Mouse (Mus musculus) kidney, postnatal 0 days (tissue): Measurements from ENCODE around the gene Calml3. TPM values are rescaled to one million over a fixed set of nuclear protein-coding genes. Genes with fewer than 3 reads are reported as not detected.

Source experiments
- ATAC-seq: fragments of 200-750 bp; cut with Nextera tagmentation; replicated peaks from 2 replicates; pipeline ENCODE4 v1.8.0; 2017; ENCODE audit warnings: low read depth, moderate number of reproducible peaks, moderate TSS enrichment, moderate library complexity; ENCODE audit not compliant: low FRiP score
- DNase-seq: peaks from one replicate; pipeline ENCODE4 v3.0.0-alpha.2; 2016; ENCODE audit warnings: low spot score
- H3K27ac ChIP-seq: fragments of 300-500 bp; sonication (generic); 2 replicates; pipeline ENCODE4 v1.5.1; 2014; ENCODE audit warnings: mild to moderate bottlenecking
- H3K27me3 ChIP-seq: fragments of 300-500 bp; sonication (generic); 2 replicates; pipeline ENCODE4 v1.6.1; 2014; ENCODE audit warnings: low read length, mixed read lengths; ENCODE audit not compliant: insufficient read depth
- H3K36me3 ChIP-seq: fragments of 300-500 bp; sonication (generic); 2 replicates; pipeline ENCODE4 v1.6.1; 2014; ENCODE audit warnings: low read length, mixed read lengths; ENCODE audit not compliant: insufficient read depth
- H3K4me1 ChIP-seq: fragments of 300-500 bp; sonication (generic); replicated peaks from 2 replicates; pipeline ENCODE4 v1.6.1; 2014; ENCODE audit warnings: antibody characterized with exemption, low read length, mixed read lengths; ENCODE audit not compliant: insufficient read depth
- H3K4me2 ChIP-seq: fragments of 300-500 bp; sonication (generic); 2 replicates; pipeline ENCODE4 v1.6.1; 2014; ENCODE audit warnings: mild to moderate bottlenecking, low read length, moderate library complexity, mixed read lengths
- H3K4me3 ChIP-seq: fragments of 300-500 bp; sonication (generic); replicated peaks from 2 replicates; pipeline ENCODE4 v1.5.1; 2014; ENCODE audit warnings: low read depth, low read length
- H3K9ac ChIP-seq: fragments of 300-500 bp; sonication (generic); 2 replicates; pipeline ENCODE4 v1.6.1; 2014; ENCODE audit warnings: low read depth, low read length
- H3K9me3 ChIP-seq: fragments of 300-500 bp; sonication (generic); replicated peaks from 2 replicates; pipeline ENCODE4 v1.6.1; 2016; ENCODE audit warnings: low read length, inconsistent platforms, mixed read lengths
- CTCF ChIP-seq: IDR thresholded peaks from 2 replicates; pipeline ENCODE4 v1.5.1; 2016; ENCODE audit warnings: antibody characterized with exemption, low read depth, mild to moderate bottlenecking, moderate library complexity
- WGBS: fragments of 180-500 bp; shearing (Covaris S2); extraction: QIAGEN DNeasy Blood & Tissue Kit; methylation state at CpG from one replicate; pipeline ENCODE4 v1.1.7; 2014; 5-methylcytosine and 5-hydroxymethylcytosine counted together
- polyA plus RNA-seq: library from polyadenylated mRNA; unstranded; fragments of >200 nt; fragmentation: Nextera tagmentation; extraction: Ambion mirVana; gene quantifications from 2 replicates; pipeline ENCODE4 v1.2.1, GENCODE M21; 2015

Gene Calml3
- polyA plus RNA-seq, 1 experiment from 2014 or later, result 1.6 TPM

DNA sequence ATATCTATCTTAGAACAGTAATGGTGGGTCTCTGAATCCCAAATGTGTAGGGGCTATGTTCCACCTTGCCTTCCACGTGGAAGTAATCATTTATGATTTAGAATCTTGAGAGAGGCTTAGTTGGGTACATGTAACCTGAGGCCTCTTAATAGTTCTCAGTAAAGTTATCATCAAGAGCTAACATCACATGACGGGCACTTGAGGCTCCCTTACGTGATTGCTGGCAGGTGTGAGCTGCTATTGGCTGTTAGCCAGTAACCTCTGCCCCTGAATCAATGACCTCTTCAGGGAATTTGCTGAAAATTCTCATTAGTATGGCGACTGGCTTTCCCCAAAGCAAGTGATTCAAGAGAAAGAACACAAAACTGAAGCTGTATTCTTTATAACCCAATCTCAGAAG is 17.0 kb downstream of the Calml3 start:
- H3K36me3 ChIP-seq, result no peaks in the 10 kb centered on the region
- 40% methylated on average over 4 of the region's 4 CpGs for WGBS
- H3K9ac ChIP-seq, result no peak overlapping the region
- H3K9me3 ChIP-seq, result no peaks in the 10 kb centered on the region
- H3K4me3 ChIP-seq, result no peak overlapping the region
- DNase-seq, result no peak
- no peaks in the 10 kb centered on the region for H3K4me1 ChIP-seq
- H3K4me2 ChIP-seq, result no peak overlapping the region
- H3K27me3 ChIP-seq, result no peaks in the 10 kb centered on the region
- no peak for TF ChIP-seq CTCF
- ATAC-seq, result no peak
- no peak overlapping the region for H3K27ac ChIP-seq

DNA sequence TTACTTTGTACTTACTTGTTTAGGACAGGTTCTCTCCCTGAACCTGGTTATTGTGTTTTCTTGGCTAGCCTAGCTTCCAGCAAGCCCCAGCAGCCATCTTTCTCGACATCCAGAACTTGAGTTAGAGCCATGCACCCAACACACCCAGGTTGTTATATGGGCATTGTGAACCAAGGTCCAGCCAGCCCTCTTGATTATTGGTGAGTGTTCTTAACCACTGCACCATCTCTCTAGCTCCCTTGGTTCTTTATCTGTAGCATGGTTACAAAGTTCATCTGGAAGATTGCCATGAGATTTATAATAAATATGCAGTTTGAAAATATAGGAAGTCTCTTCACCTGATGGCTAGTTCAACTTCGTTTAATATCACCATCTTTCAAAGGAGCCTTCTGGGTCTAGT is 20.5 kb downstream of the Calml3 start:
- Histone ChIP-seq H3K27me3 (no peaks in the 10 kb centered on the region), H3K9me3 (no peaks in the 10 kb centered on the region), H3K36me3 (no peaks in the 10 kb centered on the region), H3K4me2 (no peak overlapping the region), H3K4me3 (no peak overlapping the region), H3K4me1 (no peaks in the 10 kb centered on the region), H3K9ac (no peak overlapping the region), H3K27ac (no peak overlapping the region)
- TF ChIP-seq CTCF, result no peak
- 75% methylated on average over 2 of the region's 2 CpGs for WGBS
- DNase-seq (no peak), ATAC-seq (no peak)

DNA sequence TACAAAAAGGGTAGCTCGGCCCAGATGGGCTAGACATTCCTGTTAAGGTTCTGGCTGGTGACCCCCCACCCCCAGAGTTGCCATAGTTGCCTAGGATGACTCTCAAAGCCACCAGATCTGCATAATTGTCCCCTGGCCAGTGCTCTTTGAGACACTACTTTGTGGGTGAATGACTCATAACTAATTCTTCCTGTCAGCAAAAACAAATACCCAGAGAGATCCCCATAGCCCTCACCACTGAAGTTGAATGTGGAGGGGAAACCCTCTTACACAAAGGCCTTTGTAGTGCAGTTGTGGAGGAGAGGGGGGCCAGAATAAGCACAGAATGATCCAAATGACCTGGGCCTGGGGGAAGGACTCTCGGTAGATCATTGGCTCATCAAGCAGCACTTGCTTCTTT is 21.6 kb downstream of the Calml3 start:
- H3K4me3 ChIP-seq, result no peak overlapping the region
- ATAC-seq (no peak), DNase-seq (no peak)
- WGBS, result 42% methylated on average over 2 of the region's 2 CpGs
- H3K9me3 ChIP-seq, result no peaks in the 10 kb centered on the region
- TF ChIP-seq CTCF, result no peak
- H3K4me1 ChIP-seq, result no peaks in the 10 kb centered on the region
- no peak overlapping the region for H3K4me2 ChIP-seq
- no peaks in the 10 kb centered on the region for H3K27me3 ChIP-seq
- no peak overlapping the region for H3K9ac ChIP-seq
- H3K27ac ChIP-seq, result no peak overlapping the region
- H3K36me3 ChIP-seq, result no peaks in the 10 kb centered on the region

DNA sequence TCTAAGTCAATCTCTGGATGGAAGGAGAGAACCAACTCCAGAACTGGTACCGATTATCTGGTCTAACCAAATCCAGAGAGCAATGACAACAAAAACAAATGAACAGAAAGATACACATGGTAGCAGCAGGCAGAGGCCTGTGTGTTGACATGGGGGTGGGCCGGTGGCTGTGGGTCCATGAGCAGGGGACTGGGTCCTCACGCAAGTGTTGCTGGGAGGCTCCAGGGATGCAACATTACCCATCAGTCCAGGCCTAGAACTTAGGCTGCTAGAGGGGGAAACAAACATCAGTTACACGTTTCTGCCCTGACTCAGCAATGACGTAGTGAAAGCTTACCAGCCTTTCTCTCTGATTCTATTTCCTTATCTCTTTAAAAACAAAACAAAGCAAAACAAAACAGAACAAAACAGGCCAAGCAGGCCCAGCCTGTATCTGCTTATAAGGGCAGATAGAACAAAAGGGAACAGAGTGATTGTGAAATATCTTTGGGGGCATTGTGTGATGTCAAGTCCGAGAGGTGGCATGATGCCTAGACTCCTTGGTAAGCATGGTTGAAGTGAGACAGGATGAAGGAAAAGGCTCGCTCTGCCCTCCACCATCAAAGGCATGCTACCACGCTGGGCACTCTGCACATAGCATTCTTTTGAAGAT is 24.4 kb downstream of the Calml3 start:
- Histone ChIP-seq H3K4me3 (no peak overlapping the region), H3K36me3 (no peaks in the 10 kb centered on the region), H3K27me3 (no peaks in the 10 kb centered on the region), H3K27ac (no peak overlapping the region), H3K9ac (no peak overlapping the region), H3K9me3 (no peaks in the 10 kb centered on the region), H3K4me1 (no peaks in the 10 kb centered on the region), H3K4me2 (no peak overlapping the region)
- WGBS, result 84% methylated on average over 8 of the region's 8 CpGs
- DNase-seq (no peak), ATAC-seq (no peak)
- no peak for TF ChIP-seq CTCF

DNA sequence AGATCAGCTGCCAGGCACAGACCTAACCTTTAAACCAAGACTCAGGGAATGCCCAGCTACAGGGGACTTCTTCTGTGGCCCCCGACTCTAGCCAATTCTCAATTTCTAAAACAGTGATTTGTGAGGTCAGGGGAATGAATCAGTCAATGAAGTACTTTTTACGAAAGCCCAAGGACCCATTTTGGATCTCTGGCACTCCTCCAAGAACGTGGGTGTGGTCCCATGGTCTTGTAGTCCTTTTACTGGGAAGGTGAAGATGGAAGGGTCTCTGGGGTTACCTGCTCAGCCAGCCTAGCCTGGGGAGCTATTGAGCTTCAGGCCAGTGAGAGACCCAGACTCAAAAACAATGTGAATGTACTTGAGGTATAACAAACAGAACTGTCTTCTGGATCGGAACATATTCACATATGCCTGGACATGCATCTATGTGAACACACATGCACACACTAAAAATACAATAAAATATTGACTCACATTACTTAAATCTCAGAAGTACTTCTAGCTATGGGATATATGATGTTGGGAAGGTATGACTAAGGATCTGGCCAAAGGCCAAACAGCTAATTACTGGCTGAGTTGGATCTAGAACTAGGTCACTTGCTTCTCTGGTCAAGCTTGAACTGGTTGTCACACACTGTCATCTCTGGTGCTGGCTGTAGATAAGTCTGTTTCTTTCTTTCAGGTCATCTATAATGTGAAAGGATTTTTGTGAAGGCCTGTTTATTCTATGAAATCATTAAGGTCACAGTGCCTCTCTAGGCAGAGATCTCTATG is 25.3 kb downstream of the Calml3 start:
- ATAC-seq (no peak), DNase-seq (no peak)
- Histone ChIP-seq H3K9ac (no peak overlapping the region), H3K4me2 (no peak overlapping the region), H3K27ac (no peak overlapping the region), H3K4me1 (no peaks in the 10 kb centered on the region), H3K9me3 (no peaks in the 10 kb centered on the region), H3K4me3 (no peak overlapping the region), H3K36me3 (no peaks in the 10 kb centered on the region), H3K27me3 (no peaks in the 10 kb centered on the region)
- WGBS, result 68% methylated on average over 4 of the region's 4 CpGs
- no peak for TF ChIP-seq CTCF

DNA sequence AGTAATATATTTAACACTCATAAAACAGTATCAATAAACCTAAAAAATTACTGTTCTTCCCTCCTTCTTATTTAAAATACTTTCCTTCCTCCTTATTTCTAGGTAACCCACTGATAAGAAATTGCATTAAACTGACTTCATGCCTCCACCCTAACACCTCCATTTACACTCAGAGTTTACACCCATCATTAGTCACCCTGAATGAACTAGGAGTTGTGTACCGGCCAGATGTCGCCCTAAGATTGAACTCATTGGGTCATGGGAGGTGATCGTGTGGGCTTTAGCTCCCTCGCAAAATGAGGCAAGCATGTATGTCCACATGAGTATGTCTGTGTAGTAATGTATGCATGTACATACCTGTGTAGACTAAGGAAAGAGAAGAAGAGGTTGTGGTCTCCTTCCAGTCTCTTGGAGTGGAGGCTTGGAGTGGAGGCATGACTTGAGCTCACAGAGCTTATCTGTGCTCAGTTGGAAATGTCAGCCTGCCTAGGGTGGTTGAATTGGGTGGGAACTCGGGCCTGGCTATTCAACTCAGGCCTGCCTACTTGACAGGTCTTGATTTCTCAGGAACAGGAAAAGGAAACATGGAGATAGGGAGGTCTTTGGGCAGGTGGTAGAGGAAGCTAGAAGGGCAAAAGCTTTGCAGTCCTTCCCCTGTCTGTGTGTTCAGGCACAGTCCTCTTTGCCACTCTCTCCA is 26.8 kb downstream of the Calml3 start:
- Histone ChIP-seq H3K9me3 (no peaks in the 10 kb centered on the region), H3K4me3 (no peak overlapping the region), H3K36me3 (no peaks in the 10 kb centered on the region), H3K27ac (no peak overlapping the region), H3K9ac (no peak overlapping the region), H3K27me3 (no peaks in the 10 kb centered on the region), H3K4me1 (no peaks in the 10 kb centered on the region), H3K4me2 (no peak overlapping the region)
- ATAC-seq, result no peak
- no peak for DNase-seq
- no peak for TF ChIP-seq CTCF
- WGBS, result 72% methylated on average over 5 of the region's 5 CpGs
